Mouse (Mus musculus): Measurements from ENCODE around the gene Plekha3.

DNA sequence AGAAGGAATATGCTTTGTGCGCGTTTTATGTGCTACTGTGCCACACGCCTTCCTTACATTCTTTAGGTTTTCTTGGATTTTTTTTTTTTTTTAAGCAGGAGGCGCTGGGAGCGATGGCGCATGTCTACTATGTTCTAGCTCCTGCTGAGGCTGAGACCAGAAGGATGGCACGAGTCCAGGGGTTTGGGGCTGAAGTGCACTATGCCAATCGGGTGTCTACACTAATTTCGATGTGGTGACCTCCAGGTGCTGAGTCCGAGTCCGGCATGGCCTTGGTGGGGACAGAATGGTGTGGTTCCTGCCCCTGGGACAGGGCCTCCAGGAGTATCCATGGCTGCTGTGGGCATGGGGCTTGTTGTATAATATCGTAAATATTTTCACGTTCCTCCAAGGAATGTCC, 16.5 kb upstream of the Plekha3 start:
- TF ChIP-seq POLR2A (IDR thresholded peaks at IDR 0.05; ENCODE audit: insufficient read depth, low read depth, low read length), result no peak
- no peak for TF ChIP-seq CTCF (IDR thresholded peaks at IDR 0.05)
- TF ChIP-seq EP300 (IDR thresholded peaks at IDR 0.05; ENCODE audit: insufficient read depth, low read depth, low read length), result no peak
